Mouse (Mus musculus): ENCODE measurements at regions not wholly inside any gene's neighbourhood (a gene's known extent, or its start where the extent isn't known, plus 50 kb on each side); places are given as distances from the start of the nearest gene placed in this dataset.

GRCm38 (mm10) chr1:125149817-125150216, 285.7 kb downstream of the Actr3 start:
- DNase-seq (ENCODE audit: low read depth, low spot score): no peak

GRCm38 (mm10) chr1:125123861-125124260, 311.7 kb downstream of the Actr3 start:
- peak; percentile 10 for DNase-seq (ENCODE audit: low read depth, low spot score)

- peak; percentile 8 for DNase-seq (ENCODE audit: low read depth, low spot score)
These were observed 334.9 kb downstream of the Actr3 start for GRCm38 (mm10) chr1:125100596-125100995.

- DNase-seq (ENCODE audit: low read depth, low spot score): no peak
These were observed 350.6 kb downstream of the Actr3 start for GRCm38 (mm10) chr1:125084906-125085305.

GRCm38 (mm10) chr1:125039572-125040326, 395.8 kb downstream of the Actr3 start:
- no peak for DNase-seq (ENCODE audit: low read depth, low spot score)

GRCm38 (mm10) chr1:125013301-125013700, 422.2 kb downstream of the Actr3 start:
- DNase-seq (ENCODE audit: low read depth, low spot score): no peak

GRCm38 (mm10) chr1:125011893-125012292, 423.6 kb downstream of the Actr3 start:
- DNase-seq (ENCODE audit: low read depth, low spot score): no peak

- peak; percentile 70 for DNase-seq (ENCODE audit: low read depth, low spot score)
These were observed 437.9 kb downstream of the Actr3 start for GRCm38 (mm10) chr1:124997577-124997976.

GRCm38 (mm10) chr1:124950849-124951248, 484.7 kb downstream of the Actr3 start:
- no peak for DNase-seq (ENCODE audit: low read depth, low spot score)

GRCm38 (mm10) chr1:124904373-124904772, 531.2 kb downstream of the Actr3 start:
- DNase-seq (ENCODE audit: low read depth, low spot score): no peak

- DNase-seq (ENCODE audit: low read depth, low spot score): peak; percentile 53
These were observed 564.4 kb downstream of the Actr3 start for GRCm38 (mm10) chr1:124871148-124871547.

- DNase-seq (ENCODE audit: low read depth, low spot score): peak; percentile 11
These were observed 569.3 kb downstream of the Actr3 start for GRCm38 (mm10) chr1:124866248-124866647.

GRCm38 (mm10) chr1:124845681-124846080, 589.8 kb downstream of the Actr3 start:
- DNase-seq (ENCODE audit: low read depth, low spot score): peak; percentile 51

- DNase-seq (ENCODE audit: low read depth, low spot score): peak; percentile 81
These were observed 609.8 kb downstream of the Actr3 start for GRCm38 (mm10) chr1:124825717-124826116.

- no peak for DNase-seq (ENCODE audit: low read depth, low spot score)
These were observed 642.5 kb downstream of the Actr3 start for GRCm38 (mm10) chr1:124793026-124793425.

GRCm38 (mm10) chr1:124790646-124791045, 644.9 kb downstream of the Actr3 start:
- no peak for DNase-seq (ENCODE audit: low read depth, low spot score)

- DNase-seq (ENCODE audit: low read depth, low spot score): no peak
These were observed 645.4 kb downstream of the Actr3 start for GRCm38 (mm10) chr1:124790130-124790529.

- peak; percentile 49 for DNase-seq (ENCODE audit: low read depth, low spot score)
These were observed 652.5 kb downstream of the Actr3 start for GRCm38 (mm10) chr1:124783066-124783465.

- DNase-seq (ENCODE audit: low read depth, low spot score): peak; percentile 59
These were observed 657.8 kb downstream of the Actr3 start for GRCm38 (mm10) chr1:124777685-124778084.

GRCm38 (mm10) chr1:124756721-124757120, 678.8 kb downstream of the Actr3 start:
- DNase-seq (ENCODE audit: low read depth, low spot score): peak; percentile 61

GRCm38 (mm10) chr1:124739777-124740176, 694.4 kb upstream of the Dpp10 start:
- DNase-seq (ENCODE audit: low read depth, low spot score): peak; percentile 56

- no peak for DNase-seq (ENCODE audit: low read depth, low spot score)
These were observed 685.0 kb upstream of the Dpp10 start for GRCm38 (mm10) chr1:124730364-124730763.

GRCm38 (mm10) chr1:124718065-124718464, 672.7 kb upstream of the Dpp10 start:
- peak; percentile 68 for DNase-seq (ENCODE audit: low read depth, low spot score)

GRCm38 (mm10) chr1:124706246-124706645, 660.9 kb upstream of the Dpp10 start:
- peak; percentile 65 for DNase-seq (ENCODE audit: low read depth, low spot score)
